Mouse (Mus musculus): ENCODE measurements around the gene Plekha6.
A peak's percentile ranks its signal among the peaks of the same experiment; 100 is the strongest.

DNA sequence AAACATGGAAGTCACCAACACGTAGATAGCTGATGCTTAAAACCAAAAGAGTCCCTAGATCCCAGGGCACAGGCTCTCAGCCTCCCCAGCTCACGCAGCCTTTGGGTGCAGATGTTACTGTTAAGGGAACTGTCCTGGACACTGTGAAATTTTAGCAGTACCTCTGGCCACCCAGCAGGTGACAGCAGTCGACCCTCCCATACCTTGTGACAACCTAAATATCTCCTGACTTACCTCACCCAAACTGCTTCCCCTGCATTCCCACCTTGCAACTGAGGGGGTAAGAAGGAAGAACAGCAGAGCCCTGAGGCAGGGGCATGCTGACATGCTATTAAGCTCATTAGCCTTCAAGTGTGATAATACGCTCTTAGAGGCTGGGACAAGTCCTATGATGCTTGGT, 147.2 kb downstream of the Plekha6 start:
- 0 out of 2 replicates have a peak, but pooled peaks have one; percentile 16 for TF ChIP-seq CTCF (conservative IDR thresholded peaks at IDR 0.05; ENCODE audit: low read length)
- TF ChIP-seq NANOG (IDR thresholded peaks at IDR 0.05; ENCODE audit: borderline replicate concordance, low read length), result no peak
- no peak for TF ChIP-seq POU5F1 (IDR thresholded peaks at IDR 0.05; ENCODE audit: borderline replicate concordance, low read length)

Data from E14TG2a.4 (cell line).